Mouse (Mus musculus): ENCODE measurements around the gene Btrc.

GRCm38 (mm10) chr19:45527382-45527781 is 163.8 kb downstream of the Btrc start:
- TF ChIP-seq CTCF (IDR thresholded peaks at IDR 0.05; ENCODE audit: low read depth, low read length) (no peak), POLR2A (IDR thresholded peaks at IDR 0.05; ENCODE audit: borderline replicate concordance, low read depth, low read length) (no peak)
